Mouse (Mus musculus) MEL (cell line): Measurements from ENCODE around the gene Gda. TPM values are rescaled to one million over a fixed set of nuclear protein-coding genes. Genes with fewer than 3 reads are reported as not detected.

Experiments used
- DNase-seq: peaks from one replicate; pipeline ENCODE4 v3.0.0; 2011; ENCODE audit warnings: low read depth, low spot score
- H3K27ac ChIP-seq: 2 replicates; pipeline ENCODE4 v1.5.1; 2012; ENCODE audit warnings: low read depth, mild to moderate bottlenecking, control low read depth, low read length, moderate library complexity; ENCODE audit not compliant: control insufficient read depth
- H3K27me3 ChIP-seq, 2 experiments: fragments of 150-350 bp in 1 of 2; sonication (generic) in 1 of 2; 2 replicates each; pipeline ENCODE4 v1.6.1; 2012; ENCODE audit warnings: low read length in 2 of 2, mild to moderate bottlenecking in 2 of 2, improper control_type of control experiment in 1 of 2, moderate library complexity in 1 of 2; ENCODE audit not compliant: insufficient read depth in 2 of 2, control insufficient read depth in 1 of 2
- H3K36me3 ChIP-seq, 2 experiments: 2 replicates each; pipeline ENCODE4 v1.6.1; 2012 to 2014; ENCODE audit warnings: low read length in 2 of 2, improper control_type of control experiment in 1 of 2, inconsistent platforms in 1 of 2, mild to moderate bottlenecking in 1 of 2; ENCODE audit not compliant: insufficient read depth in 2 of 2, control insufficient read depth in 1 of 2
- H3K4me1 ChIP-seq, 2 experiments: fragments of 150-350 bp in 1 of 2; sonication (generic) in 1 of 2; 2 replicates each; pipeline ENCODE4 v1.6.1; 2012; ENCODE audit warnings: low read length in 2 of 2, improper control_type of control experiment in 1 of 2, mild to moderate bottlenecking in 1 of 2; ENCODE audit not compliant: insufficient read depth in 2 of 2, control insufficient read depth in 1 of 2
- H3K4me3 ChIP-seq, 2 experiments: fragments of 150-350 bp in 1 of 2; sonication (generic) in 1 of 2; 2 replicates each; pipeline ENCODE4 v1.5.1; 2012; ENCODE audit warnings: low read depth in 2 of 2, low read length in 2 of 2, mild to moderate bottlenecking in 2 of 2, moderate library complexity in 2 of 2, control low read depth in 1 of 2, improper control_type of control experiment in 1 of 2; ENCODE audit not compliant: control insufficient read depth in 1 of 2, insufficient read depth in 1 of 2
- H3K79me2 ChIP-seq: 2 replicates; pipeline ENCODE4 v1.6.1; 2012; ENCODE audit warnings: mild to moderate bottlenecking, low read length, moderate library complexity; ENCODE audit not compliant: control insufficient read depth, poor library complexity, insufficient read depth
- H3K9ac ChIP-seq: 2 replicates; pipeline ENCODE4 v1.6.1; 2012; ENCODE audit warnings: low read depth, mild to moderate bottlenecking, control low read depth, low read length, moderate library complexity; ENCODE audit not compliant: control insufficient read depth, poor library complexity, severe bottlenecking
- H3K9me3 ChIP-seq: fragments of 150-350 bp; sonication (generic); replicated peaks from 2 replicates; pipeline ENCODE4 v1.6.1; 2012; ENCODE audit warnings: mild to moderate bottlenecking, low read length, improper control_type of control experiment, moderate library complexity; ENCODE audit not compliant: insufficient read depth
- CHD2 ChIP-seq: IDR thresholded peaks from 2 replicates; pipeline ENCODE4 v1.6.1; 2011; ENCODE audit warnings: low read length, improper control_type of control experiment
- CTCF ChIP-seq, 3 experiments: IDR thresholded peaks in 2 of 3; conservative IDR thresholded peaks in 1 of 3; 2 replicates each; pipeline ENCODE4 v1.5.1; 2011 to 2012; ENCODE audit warnings: low read length in 3 of 3, low read depth in 2 of 3, mild to moderate bottlenecking in 2 of 3, improper control_type of control experiment in 1 of 3, inconsistent platforms in 1 of 3, mixed read lengths in 1 of 3, moderate library complexity in 1 of 3; ENCODE audit not compliant: control insufficient read depth in 1 of 3, insufficient read depth in 1 of 3, poor library complexity in 1 of 3, severe bottlenecking in 1 of 3
- EP300 ChIP-seq, 2 experiments: IDR thresholded peaks; 2 replicates each; pipeline ENCODE4 v1.6.1; 2011; ENCODE audit warnings: improper control_type of control experiment in 2 of 2, low read length in 2 of 2, low read depth in 1 of 2, mild to moderate bottlenecking in 1 of 2
- ETS1 ChIP-seq: IDR thresholded peaks from 2 replicates; pipeline ENCODE4 v1.6.1; 2012; ENCODE audit warnings: low read depth, mild to moderate bottlenecking, inconsistent platforms, low read length, improper control_type of control experiment, moderate library complexity
- GABPA ChIP-seq: IDR thresholded peaks from 2 replicates; pipeline ENCODE4 v1.6.1; 2012; ENCODE audit warnings: low read depth, mild to moderate bottlenecking, inconsistent platforms, low read length, improper control_type of control experiment, moderate library complexity
- HCFC1 ChIP-seq: IDR thresholded peaks from 2 replicates; pipeline ENCODE4 v1.6.1; 2012; ENCODE audit warnings: low read depth, mild to moderate bottlenecking, inconsistent platforms, low read length, improper control_type of control experiment, moderate library complexity
- MAFK ChIP-seq: IDR thresholded peaks from 2 replicates; pipeline ENCODE4 v1.6.1; 2011; ENCODE audit warnings: low read depth, mild to moderate bottlenecking, low read length, improper control_type of control experiment, borderline replicate concordance
- MAX ChIP-seq: IDR thresholded peaks from 2 replicates; pipeline ENCODE4 v1.6.1; 2011; ENCODE audit warnings: low read length, improper control_type of control experiment
- MAZ ChIP-seq: IDR thresholded peaks from 2 replicates; pipeline ENCODE4 v1.6.1; 2012; ENCODE audit warnings: low read depth, mild to moderate bottlenecking, inconsistent platforms, low read length, improper control_type of control experiment
- MEF2A ChIP-seq: IDR thresholded peaks from 2 replicates; pipeline ENCODE4 v1.6.1; 2014; ENCODE audit warnings: low read depth, mild to moderate bottlenecking, inconsistent platforms, low read length, improper control_type of control experiment; ENCODE audit not compliant: poor library complexity, insufficient replicate concordance, severe bottlenecking; ENCODE audit errors: extremely low read depth
- POLR2A ChIP-seq, 2 experiments: IDR thresholded peaks; 2 replicates each; pipeline ENCODE4 v1.6.1; 2011 to 2012; ENCODE audit warnings: low read length in 2 of 2, mild to moderate bottlenecking in 2 of 2, control low read depth in 1 of 2, improper control_type of control experiment in 1 of 2, low read depth in 1 of 2, moderate library complexity in 1 of 2; ENCODE audit not compliant: control insufficient read depth in 1 of 2, insufficient read depth in 1 of 2, poor library complexity in 1 of 2
- POLR2AphosphoS5 ChIP-seq: IDR thresholded peaks from 2 replicates; pipeline ENCODE4 v1.6.1; 2012; ENCODE audit warnings: low read depth, borderline replicate concordance, mild to moderate bottlenecking, inconsistent platforms, low read length, moderate library complexity, mixed read lengths
- RAD21 ChIP-seq: IDR thresholded peaks from 2 replicates; pipeline ENCODE4 v1.6.1; 2011; ENCODE audit warnings: mild to moderate bottlenecking, low read depth, low read length, improper control_type of control experiment
- SMC3 ChIP-seq: IDR thresholded peaks from 2 replicates; pipeline ENCODE4 v1.6.1; 2011; ENCODE audit warnings: low read depth, low read length, improper control_type of control experiment
- UBTF ChIP-seq: IDR thresholded peaks from 2 replicates; pipeline ENCODE4 v1.6.1; 2012; ENCODE audit warnings: low read depth, mild to moderate bottlenecking, inconsistent platforms, low read length, improper control_type of control experiment, moderate library complexity, borderline replicate concordance; ENCODE audit not compliant: insufficient read depth
- USF1 ChIP-seq: IDR thresholded peaks from 2 replicates; pipeline ENCODE4 v1.6.1; 2014; ENCODE audit warnings: low read depth, mild to moderate bottlenecking, inconsistent platforms, low read length, improper control_type of control experiment, moderate library complexity
- USF2 ChIP-seq, 2 experiments: IDR thresholded peaks; 2 replicates each; pipeline ENCODE4 v1.6.1; 2011 to 2012; ENCODE audit warnings: improper control_type of control experiment in 2 of 2, low read length in 2 of 2, borderline replicate concordance in 1 of 2, inconsistent platforms in 1 of 2, low read depth in 1 of 2, mild to moderate bottlenecking in 1 of 2; ENCODE audit not compliant: insufficient read depth in 1 of 2
- ZC3H11A ChIP-seq: IDR thresholded peaks from 2 replicates; pipeline ENCODE4 v1.6.1; 2012; ENCODE audit warnings: low read depth, mild to moderate bottlenecking, inconsistent platforms, low read length, improper control_type of control experiment
- polyA plus RNA-seq, 2 experiments: library from polyadenylated mRNA; stranded (reverse) in 1 of 2; unstranded in 1 of 2; fragments of >175 nt in 1 of 2; fragments of >200 nt in 1 of 2; gene quantifications; 2 replicates each; pipeline versions ENCODE4 v1.2.1 to v1.2.4; 2012; ENCODE audit warnings: low replicate concordance in 2 of 2, low read depth in 1 of 2; ENCODE audit not compliant: insufficient read length in 2 of 2, insufficient read depth in 1 of 2, missing spikeins in 1 of 2
- total RNA-seq: library from RNA; depleted of rRNA; stranded (reverse); fragments of 300-350 nt; gene quantifications from 2 replicates; pipeline ENCODE4 v1.2.3, GENCODE M21; 2012

Gda gene
- total and polyA plus RNA-seq, 3 experiments = 0.38 to 2.9 TPM; not detected in 1

DNA sequence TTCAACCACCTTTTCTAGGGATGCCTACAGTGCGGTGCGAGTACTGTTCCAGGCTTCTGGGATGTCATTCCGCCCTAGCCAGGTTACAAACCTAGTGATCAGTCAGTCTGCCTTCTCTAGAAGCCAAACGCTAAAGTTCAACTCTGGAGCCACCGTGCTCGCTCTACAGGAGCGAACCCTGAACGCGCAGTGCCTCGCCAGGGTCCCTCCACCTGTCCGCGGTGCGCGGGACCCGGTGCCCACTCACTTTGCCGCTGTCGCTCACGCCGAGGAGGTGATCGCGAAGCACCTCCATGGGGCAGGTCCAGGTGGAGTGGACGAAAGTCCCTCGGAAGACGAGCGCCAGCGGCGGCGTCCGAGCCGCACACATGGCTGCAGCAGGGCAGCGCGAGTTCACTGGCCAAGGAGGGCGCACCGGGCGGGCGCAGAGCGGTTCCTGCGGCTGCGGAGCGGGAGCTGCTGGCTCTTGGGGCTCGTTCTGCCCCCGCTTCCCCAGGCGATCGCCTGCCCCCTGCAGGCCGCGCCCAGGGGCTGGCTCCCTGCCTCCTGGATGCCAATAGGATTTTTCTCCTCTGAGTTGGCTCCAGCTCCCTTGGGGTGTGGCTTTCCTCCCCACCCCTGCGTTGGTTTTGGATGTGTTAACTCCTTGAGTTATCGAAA lies 994 bp downstream of the Gda start:
- Histone ChIP-seq H3K9me3 (no peaks in the 10 kb centered on the region), H3K4me3 (peak overlapping the region; percentile 77 to 81), H3K27me3 (no peaks in the 10 kb centered on the region), H3K9ac (peak overlapping the region; percentile 66), H3K36me3 (no peaks in the 10 kb centered on the region), H3K4me1 (peaks cover 0 to 6% of the 10 kb centered on the region in 2 experiments; a peak in 3 of 4 replicates), H3K27ac (no peak overlapping the region)
- peak; percentile 78 for DNase-seq
- no peak for TF ChIP-seq MEF2A
- peak; percentile 58 for TF ChIP-seq SMC3
- TF ChIP-seq POLR2A (IDR thresholded peaks at IDR 0.05; ENCODE audit: control insufficient read depth in 1 of 2, insufficient read depth in 1 of 2, low read depth in 1 of 2, low read length in 2 of 2, poor library complexity in 1 of 2) = 0 out of 4 replicates have a peak, but pooled peaks of 1 of the 2 experiments have one; percentile 32
- 0 out of 2 replicates have a peak, but pooled peaks have one; percentile 63 for TF ChIP-seq UBTF
- TF ChIP-seq CTCF (IDR thresholded peaks at IDR 0.05 in 2 of 3, conservative IDR thresholded peaks at IDR 0.05 in 1 of 3; ENCODE audit: control insufficient read depth in 1 of 3, insufficient read depth in 1 of 3, low read depth in 2 of 3, low read length in 3 of 3, poor library complexity in 1 of 3, severe bottlenecking in 1 of 3) = peak; percentile 20 to 70 (median 58); a peak in 4 of 6 replicates
- TF ChIP-seq ZC3H11A = peak; percentile 53
- TF ChIP-seq RAD21 = peak; percentile 33
- no peak for TF ChIP-seq POLR2AphosphoS5
- TF ChIP-seq, all 39 proteins: peak for 6
- no peaks in the 10 kb centered on the region for H3K79me2 ChIP-seq

GRCm38 (mm10) chr19:21461221-21461960 lies 11.9 kb downstream of the Gda start:
- Histone ChIP-seq H3K4me1 (no peaks in the 10 kb centered on the region), H3K36me3 (no peaks in the 10 kb centered on the region), H3K27me3 (no peaks in the 10 kb centered on the region), H3K27ac (no peak overlapping the region), H3K4me3 (no peak overlapping the region), H3K9me3 (no peaks in the 10 kb centered on the region), H3K9ac (no peak overlapping the region), H3K79me2 (no peaks in the 10 kb centered on the region)
- DNase-seq = no peak
- no peak for TF ChIP-seq CHD2
- no peak for TF ChIP-seq HCFC1
- TF ChIP-seq MEF2A = no peak
- no peak for TF ChIP-seq GABPA
- TF ChIP-seq USF2 (IDR thresholded peaks at IDR 0.05; ENCODE audit: borderline replicate concordance in 1 of 2, insufficient read depth in 1 of 2, low read depth in 1 of 2, low read length in 2 of 2) = no peak
- TF ChIP-seq MAZ = no peak
- no peak for TF ChIP-seq ETS1
- no peak for TF ChIP-seq SMC3
- no peak for TF ChIP-seq EP300 (IDR thresholded peaks at IDR 0.05; ENCODE audit: low read depth in 1 of 2, low read length in 2 of 2)
- no peak for TF ChIP-seq ZC3H11A
- TF ChIP-seq MAX = no peak
- no peak for TF ChIP-seq UBTF
- no peak for TF ChIP-seq USF1
- no peak for TF ChIP-seq RAD21
- no peak for TF ChIP-seq MAFK
- TF ChIP-seq CTCF (IDR thresholded peaks at IDR 0.05 in 2 of 3, conservative IDR thresholded peaks at IDR 0.05 in 1 of 3; ENCODE audit: control insufficient read depth in 1 of 3, insufficient read depth in 1 of 3, low read depth in 2 of 3, low read length in 3 of 3, poor library complexity in 1 of 3, severe bottlenecking in 1 of 3) = no peak
